Mouse (Mus musculus) neural tube, embryonic 10.5 days (tissue): ENCODE measurements around the gene Sp1.

Source experiments
- DNase-seq: peaks from one replicate; pipeline ENCODE4 v3.0.0-alpha.2; 2017; ENCODE audit warnings: low spot score; ENCODE audit errors: extremely low spot score

Sp1 gene

DNA sequence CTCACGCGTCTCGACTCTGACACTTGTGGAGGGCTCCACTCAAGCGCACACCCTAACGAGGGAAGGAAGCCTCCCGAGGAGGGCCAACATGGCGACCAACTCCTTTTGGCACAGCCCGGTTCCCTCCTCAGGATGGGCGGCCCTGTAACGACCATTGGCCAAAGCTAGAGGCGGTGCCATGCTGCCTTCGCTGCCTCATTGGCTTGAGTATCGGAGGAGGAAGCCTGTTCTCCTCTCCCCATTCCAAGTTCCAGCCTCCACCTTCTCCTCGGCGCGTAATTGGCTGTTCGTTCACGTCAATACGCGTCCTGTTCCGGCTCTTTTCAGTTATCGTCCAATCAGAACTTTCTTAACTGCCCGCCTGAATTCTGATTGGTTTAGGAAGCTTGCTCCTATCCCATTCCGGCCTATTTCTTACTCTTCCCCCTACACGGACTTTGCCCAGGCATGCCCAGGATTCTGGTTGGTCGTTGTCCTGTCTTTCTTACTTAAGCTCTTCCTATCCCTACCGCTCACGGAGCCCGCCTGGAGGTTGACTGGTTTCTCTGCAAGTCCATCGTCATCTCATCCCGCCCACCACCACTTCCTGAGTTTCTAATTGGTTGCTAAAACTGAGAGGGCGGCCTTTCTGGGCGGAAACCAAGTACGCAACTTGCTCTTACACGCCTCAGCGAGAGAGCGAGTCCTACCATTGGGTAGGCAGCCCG, at the start of gene Sp1:
Gene Sp1, plus strand, starts transcription at position 655 of the 707 bp plus-strand sequence.
- peak; percentile 94 for DNase-seq

GRCm38 (mm10) chr15:102356501-102357325, 49.2 kb upstream of the Sp1 start:
- peak; percentile 42 for DNase-seq

- peak; percentile 54 for DNase-seq
Observed at GRCm38 (mm10) chr15:102358126-102358525, 47.8 kb upstream of the Sp1 start.

DNA sequence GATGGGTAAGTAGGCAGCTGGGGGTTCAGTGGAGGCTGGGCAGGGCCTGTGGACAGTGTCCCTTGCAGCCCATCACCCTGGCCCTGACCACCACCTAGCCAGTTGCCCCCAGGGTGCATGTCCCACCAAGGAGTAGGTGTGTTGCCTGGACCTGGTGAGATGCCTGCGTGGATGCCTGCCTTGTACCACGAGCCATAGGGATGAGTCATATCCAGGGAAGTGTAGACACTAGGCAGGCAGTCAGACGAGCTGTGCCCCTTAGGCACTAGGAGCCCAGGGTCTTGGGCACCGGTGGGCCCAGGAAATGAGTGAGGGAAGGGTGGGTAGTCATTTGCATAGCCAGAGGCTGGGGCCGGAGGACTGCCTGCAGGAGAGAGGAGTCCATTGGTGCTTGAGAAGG, 47.1 kb upstream of the Sp1 start:
- DNase-seq = peak; percentile 31

GRCm38 (mm10) chr15:102362648-102363047, 43.3 kb upstream of the Sp1 start:
- peak; percentile 46 for DNase-seq

GRCm38 (mm10) chr15:102364678-102365077, 41.3 kb upstream of the Sp1 start:
- no peak for DNase-seq

GRCm38 (mm10) chr15:102366238-102366637, 39.7 kb upstream of the Sp1 start:
- DNase-seq = no peak

DNA sequence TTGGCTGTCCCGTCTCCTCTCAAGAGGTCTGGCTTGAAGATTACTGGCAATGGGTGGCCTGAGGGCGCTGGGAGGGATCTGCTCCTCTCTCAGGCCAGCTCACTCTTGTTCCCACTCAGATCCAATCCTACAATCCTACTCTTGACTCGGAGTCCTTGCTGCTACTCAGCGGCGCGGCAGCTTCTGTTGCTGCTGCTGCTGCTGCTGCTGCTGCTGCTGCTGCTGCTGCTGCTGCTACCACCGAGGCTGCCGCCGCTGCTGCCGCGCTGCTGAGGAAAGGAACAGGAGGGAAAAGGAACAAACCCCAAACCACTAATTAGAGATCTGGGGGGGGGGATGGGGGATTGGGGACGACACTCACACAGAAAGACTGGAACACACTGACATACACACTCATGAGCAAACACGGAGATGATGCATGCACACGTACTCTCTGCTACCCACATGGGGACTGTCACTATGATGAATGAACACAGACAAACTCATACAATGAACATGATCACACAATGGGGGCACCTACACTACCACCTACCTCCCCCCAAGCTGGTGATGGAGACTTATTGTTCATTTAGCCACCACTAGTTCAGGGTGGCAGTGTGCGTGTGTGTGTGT, 39.1 kb upstream of the Sp1 start, which contains the start of gene Sp7:
Gene Sp7, minus strand, starts transcription at position 450 of the 612 bp plus-strand sequence.
- DNase-seq = peak; percentile 47

DNA sequence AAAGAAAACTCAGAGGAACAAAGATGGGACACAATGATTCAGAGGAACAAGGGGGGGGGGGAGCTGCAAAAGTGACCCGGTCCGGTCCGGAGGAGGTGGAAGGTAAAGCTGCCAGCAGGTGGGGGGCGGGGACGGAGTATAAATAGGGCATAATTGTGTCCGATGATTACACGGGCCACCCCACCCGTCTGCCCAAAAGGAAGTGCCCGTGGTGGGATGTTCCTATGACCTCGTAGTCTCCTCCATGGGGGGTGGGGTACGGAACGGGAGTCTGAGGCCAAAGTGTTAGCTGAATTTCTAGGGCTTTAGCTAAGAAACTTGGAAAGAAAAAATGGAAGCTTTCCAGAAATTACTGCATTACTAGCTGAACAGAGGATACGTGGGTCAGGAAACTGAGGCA, 36.0 kb upstream of the Sp1 start:
- DNase-seq = no peak

DNA sequence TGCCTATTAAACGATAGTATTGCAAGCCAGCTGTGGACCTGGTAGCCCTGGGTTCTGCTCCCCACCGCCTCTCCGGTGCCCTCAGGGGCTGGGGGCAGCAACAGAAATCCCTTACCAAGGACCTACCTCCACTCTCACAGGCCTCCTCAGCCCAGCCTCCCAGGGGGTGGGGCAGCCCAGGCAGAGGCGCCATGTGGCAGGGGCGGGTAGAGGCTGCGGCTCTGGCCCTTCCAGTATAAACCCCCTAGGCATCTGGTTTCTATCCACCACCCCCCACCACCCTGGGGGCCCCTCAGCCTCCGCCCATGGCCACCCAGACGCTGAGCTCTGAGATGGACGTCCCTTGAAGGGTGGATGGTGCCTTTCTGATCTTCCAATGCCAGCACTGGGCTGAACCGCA, 35.2 kb upstream of the Sp1 start:
- DNase-seq = peak; percentile 34

GRCm38 (mm10) chr15:102376453-102377162, 29.3 kb upstream of the Sp1 start:
- DNase-seq = peak; percentile 81

GRCm38 (mm10) chr15:102377163-102377543, 28.8 kb upstream of the Sp1 start:
- peak; percentile 87 for DNase-seq

DNA sequence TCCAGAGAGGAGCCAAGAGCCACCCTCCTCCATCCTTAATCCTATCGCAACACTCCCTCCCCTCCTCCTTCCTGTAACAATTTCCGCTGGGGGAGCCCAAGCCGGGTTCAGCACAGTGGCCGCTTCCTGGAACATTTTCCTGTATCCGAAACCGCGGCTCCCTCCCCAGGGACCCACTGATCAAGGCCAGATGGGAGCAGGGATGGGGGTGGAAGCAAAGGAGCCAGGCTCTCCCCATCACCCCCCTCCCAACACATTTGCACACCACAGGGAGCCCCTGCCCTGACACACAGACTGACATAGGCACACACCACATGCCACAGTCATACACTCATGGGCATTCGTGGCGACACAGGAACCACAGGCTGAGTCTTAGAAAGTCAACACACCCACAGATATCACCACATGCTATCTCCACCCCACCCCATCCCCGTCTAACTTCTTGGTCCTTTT, 28.1 kb upstream of the Sp1 start:
- peak; percentile 45 for DNase-seq

- DNase-seq = peak; percentile 90
Observed at GRCm38 (mm10) chr15:102381575-102381974, 24.4 kb upstream of the Sp1 start.

DNA sequence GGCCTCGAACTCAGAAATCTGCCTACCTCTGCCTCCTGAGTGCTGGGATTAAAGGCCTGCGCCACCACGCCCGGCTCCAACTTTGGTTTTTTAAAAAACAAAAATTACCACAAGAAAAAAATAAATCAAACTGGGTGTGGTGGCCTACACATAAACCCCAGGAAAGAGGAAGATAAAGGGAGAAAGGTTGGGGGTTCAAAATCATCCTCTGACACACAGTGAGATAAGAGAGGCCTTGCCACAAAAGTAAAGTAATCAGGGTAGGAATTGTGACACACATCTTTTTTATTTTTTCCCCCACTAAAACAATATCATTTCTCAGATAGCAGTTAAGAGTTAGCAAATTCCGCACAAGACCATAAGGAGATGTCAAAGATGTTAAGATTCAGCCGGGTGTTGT, 22.3 kb upstream of the Sp1 start:
- DNase-seq = no peak

GRCm38 (mm10) chr15:102386640-102387039, 19.3 kb upstream of the Sp1 start:
- no peak for DNase-seq

DNA sequence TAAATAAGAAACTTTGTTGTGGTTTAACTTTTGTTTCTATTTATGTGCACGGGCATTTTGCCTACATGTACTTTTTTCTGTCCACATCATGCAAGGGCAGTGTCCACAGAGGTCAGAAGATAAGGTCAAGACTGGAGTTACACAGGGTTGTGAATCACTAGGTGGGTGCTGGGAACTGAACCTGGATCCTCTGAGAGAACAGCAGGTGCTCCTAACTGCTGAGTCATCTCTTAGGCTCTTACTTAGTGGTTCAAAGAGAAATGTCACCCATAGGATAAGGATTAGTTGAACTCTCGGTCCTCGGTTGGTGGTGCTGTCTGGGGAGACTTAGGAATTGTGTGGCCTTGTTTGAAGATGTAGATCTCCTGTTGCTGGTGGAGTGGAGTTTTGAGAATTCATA, 17.0 kb upstream of the Sp1 start:
- DNase-seq = no peak

DNA sequence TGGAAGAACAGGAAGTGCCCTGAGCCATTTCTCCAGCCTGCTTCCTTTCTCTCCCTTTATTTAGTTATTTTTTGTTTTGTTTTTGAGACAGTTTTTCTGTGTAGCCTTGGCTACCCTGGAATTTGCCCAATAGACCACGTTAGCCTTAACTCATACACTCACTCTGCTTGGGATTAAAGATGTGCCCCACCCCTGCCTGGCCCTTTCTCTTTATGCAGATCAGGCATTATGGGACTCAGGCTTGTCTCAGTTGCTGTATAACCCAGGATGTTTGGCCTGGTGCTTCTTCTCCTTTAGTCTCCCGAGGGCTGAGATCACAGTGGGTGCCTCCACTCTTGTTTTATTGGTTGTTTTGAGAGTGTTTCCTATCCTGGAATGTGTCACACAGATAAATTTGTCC, 13.4 kb upstream of the Sp1 start:
- no peak for DNase-seq

DNA sequence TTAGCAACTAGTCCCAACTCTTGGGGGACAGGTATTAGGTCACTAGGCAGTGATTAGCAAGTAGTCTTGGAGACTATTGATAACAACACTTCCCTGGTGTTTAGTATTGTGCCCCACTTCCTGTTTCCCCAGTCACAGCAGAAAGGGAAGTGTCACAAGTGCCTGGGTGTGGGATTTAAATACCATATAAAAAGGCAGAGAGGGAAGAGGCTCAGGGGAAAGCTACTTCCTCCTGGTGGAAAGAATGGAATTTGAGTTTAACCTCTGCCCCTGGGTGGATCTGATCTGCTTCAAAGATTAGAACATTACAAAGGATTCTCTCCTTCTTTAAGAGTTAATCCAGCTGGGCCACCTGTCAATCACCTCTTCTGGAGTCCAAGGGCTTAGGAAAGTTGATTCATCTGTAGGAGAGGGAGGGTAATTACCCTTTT, 12.3 kb upstream of the Sp1 start:
- no peak for DNase-seq

GRCm38 (mm10) chr15:102395061-102395460, 10.9 kb upstream of the Sp1 start:
- DNase-seq = no peak

DNA sequence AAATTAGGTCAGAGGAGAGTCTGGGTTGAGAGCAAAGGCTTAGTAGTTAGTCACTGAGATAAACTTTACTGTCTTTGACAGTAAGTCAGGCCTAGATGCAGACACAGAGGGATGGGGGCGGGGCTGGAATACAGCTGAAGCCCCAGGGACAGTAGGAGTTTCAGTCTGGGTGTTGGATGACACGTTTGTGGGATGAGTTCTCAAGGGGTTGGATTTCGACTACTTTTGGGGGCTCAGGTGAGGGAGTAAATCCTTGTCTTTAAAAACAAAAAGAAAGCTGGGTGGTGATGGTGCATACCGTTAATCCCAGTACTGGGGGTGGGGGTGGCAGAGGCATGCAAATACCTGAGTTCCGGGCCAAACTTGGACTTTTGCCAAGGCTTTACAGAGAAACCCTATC, 7.3 kb upstream of the Sp1 start:
- DNase-seq = no peak
